Mouse (Mus musculus) spleen, postnatal 10 days (tissue): Measurements from ENCODE around the gene Rnpepl1.

Experiments used
- DNase-seq, 2 experiments: peaks; one replicate each; pipeline ENCODE4 v3.0.0; 2021 to 2022; ENCODE audit warnings: low spot score in 2 of 2

The Rnpepl1 gene

DNA sequence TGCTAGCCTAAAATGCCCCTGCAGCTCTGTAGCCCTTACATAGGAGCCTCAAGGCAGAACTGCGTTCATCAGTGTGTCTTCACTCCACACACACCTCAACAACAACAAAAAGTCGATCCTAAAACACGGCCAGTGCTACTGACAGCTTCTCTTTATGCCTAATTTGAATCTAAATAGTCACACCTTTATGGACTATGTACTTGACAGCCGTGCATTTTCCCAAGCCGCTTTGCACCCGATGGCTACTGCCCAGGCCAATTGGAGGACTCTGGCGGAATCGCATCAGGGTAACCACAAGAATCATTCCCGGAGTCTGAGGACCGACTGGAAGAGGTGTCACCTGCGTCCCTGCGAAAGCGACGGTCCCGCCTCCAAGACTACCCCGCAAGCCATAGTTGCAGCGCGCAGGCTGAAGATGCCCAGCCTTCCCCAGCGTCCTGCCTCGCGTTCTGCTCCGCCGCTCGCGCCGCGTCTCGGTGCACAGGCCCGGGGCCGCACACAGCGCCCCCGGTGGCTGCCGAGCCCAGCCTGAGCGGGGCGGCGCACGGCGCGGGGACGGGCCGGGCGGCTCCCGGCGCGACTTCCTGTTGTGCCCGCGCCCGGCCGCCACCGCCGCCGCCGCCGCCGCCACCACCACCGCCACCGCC is at the start of gene Rnpepl1:
Gene Rnpepl1 (plus strand): TSS at position 545 of the 647 bp plus-strand sequence.
- peak; percentile 77 to 86 for DNase-seq

DNA sequence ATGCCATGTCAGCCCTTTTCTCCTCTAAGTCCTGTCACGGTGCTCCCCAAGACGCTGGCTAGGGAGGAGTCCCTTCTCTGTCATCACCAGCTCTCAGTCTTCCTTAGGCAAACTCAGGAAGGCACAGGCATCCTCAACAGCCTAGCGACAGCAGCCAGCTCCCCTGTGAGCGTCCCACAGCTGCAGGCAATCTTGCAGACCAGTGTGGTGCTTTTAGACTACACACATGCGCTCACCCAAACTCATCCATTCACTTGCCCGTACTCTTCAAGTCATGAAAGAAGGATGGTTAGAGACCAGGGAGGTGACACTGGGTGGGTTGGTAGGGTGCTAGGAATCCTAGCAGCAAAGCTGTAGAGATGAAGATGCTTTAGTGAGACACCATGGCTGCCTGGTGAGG is 49.1 kb upstream of the Rnpepl1 start:
- DNase-seq, result no peak

DNA sequence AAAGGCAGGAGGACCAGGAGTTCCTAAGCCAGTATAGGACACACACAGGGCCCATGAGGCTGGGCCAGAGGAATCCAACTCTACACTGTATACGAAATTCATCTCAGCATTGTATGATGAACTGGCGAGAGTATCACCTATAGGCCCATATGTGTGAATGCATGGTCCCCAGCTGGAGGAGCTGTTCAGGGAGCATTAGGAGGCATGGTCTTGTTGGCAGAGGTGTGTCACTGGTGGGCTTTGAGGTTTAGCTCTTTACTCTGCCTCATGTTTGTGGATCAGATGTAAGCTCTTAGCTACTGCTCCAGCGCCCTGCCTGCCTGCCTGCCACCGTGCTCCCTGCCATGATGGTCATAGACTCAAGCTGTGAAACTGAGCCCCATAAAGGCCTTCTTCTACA is 47.3 kb upstream of the Rnpepl1 start:
- DNase-seq, result no peak

DNA sequence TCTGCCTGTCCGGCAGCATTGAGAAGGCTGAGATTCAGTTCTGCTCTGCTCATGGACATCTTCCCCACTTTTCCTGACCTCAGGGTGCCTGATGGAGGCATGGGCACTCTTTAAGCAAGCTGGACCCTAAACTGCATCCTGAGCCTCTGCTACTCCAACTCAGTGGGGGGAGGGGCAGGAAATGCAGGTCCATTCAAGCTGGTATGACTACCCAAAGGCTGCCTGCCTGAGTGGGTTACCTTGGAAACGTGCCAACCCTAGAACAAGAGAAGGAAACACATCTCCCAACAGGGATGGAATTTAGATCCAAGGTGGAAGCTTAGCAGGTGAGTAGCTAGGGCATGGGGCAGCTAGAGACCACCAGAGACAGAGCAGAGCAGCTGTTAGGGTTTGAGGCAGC is 44.4 kb upstream of the Rnpepl1 start:
- DNase-seq, result no peak

DNA sequence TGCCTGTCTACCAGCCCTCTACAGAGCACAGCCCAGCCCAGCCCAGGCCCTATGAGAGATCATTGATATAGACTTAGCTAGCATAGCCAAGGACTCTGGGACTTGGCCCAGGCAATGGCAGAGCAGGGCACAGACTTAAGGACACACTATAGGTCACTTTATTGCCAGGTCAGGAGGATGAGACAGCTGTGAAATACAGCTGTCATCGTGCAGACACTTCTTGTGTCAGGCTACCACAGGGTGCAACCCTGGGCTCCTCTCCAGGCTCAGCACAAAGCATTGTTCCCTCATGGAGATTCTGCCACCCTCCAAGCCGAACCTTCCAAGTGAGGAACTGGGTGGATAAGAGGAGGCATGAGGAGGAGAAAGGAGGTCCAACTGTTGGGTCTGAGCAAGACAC is 40.6 kb upstream of the Rnpepl1 start:
- no peak for DNase-seq

DNA sequence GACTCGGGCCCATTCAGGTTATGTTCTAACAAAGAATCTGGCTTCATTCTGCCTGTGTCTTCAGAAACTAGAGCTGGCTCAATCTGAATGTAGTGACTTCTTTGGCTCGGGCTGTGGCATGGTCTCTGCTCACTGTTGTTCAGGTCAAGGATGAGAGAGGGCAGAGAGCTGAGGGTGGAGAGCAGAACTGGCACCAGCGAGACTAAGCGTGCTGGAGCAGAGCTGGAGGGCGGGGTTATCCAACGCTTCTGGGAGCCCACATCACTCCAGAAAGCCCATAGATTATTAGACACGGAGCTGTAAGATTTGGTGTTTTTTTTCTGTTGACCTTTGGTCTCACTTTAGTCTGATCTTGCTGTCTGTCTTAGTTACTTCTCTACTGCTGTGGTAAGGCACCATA is 37.9 kb upstream of the Rnpepl1 start:
- DNase-seq, result no peak

DNA sequence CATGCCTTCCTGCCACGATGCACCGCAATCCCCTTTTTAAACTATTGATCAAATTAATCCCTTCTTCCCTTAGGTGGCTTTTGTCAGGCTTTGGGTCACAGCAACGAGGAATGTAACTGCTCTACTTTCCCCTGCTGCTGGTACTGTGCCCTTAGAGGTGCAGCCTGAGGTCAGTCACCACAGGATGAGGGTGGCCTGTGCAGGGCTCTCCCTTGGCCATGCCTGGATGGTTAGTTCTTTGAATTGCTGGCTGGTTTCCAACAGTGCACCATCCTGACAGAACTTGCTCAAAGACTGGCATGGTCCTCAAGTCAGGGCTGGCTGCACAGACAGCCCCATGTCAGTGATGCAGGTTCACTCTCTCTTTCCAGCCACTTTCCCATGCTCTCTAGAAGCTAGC is 36.6 kb upstream of the Rnpepl1 start:
- no peak for DNase-seq

DNA sequence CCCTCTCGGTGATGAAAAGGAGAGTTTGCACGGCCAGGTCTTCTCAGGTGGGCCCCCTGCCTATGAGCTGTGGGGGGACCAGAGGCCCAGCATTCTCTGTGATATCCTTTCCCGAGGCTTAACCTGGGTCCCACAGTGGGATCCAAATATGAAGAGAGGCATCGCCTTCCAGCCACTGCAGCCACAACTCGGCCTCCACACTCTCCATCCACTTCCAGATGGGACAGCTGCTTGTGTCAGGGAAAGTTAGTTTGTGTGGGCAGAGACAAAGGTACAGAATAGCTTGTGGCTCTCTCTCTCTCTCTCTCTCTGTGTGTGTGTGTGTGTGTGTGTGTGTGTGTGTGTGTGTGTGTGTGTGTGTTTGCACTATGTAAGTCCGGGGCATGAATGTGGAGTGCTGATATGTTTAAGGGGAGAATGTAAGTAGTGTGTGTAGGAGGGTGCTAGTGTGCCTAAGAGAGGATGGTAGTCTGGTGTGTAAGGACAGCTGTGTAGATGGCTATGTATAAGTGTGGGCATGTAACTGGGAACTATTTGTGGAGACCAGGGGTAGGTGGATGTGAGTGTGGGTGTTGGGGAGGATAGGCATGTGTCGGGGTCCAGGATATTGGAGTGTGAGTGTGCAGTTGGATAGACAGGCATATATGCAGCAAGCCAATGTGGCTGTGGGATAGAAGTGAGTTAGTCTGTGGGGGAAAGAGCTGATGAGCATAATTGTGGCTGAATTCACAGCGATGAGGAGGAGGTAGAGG is 35.0 kb upstream of the Rnpepl1 start:
- no peak for DNase-seq

GRCm38 (mm10) chr1:92877431-92877978 is 33.1 kb upstream of the Rnpepl1 start:
- no peak for DNase-seq

DNA sequence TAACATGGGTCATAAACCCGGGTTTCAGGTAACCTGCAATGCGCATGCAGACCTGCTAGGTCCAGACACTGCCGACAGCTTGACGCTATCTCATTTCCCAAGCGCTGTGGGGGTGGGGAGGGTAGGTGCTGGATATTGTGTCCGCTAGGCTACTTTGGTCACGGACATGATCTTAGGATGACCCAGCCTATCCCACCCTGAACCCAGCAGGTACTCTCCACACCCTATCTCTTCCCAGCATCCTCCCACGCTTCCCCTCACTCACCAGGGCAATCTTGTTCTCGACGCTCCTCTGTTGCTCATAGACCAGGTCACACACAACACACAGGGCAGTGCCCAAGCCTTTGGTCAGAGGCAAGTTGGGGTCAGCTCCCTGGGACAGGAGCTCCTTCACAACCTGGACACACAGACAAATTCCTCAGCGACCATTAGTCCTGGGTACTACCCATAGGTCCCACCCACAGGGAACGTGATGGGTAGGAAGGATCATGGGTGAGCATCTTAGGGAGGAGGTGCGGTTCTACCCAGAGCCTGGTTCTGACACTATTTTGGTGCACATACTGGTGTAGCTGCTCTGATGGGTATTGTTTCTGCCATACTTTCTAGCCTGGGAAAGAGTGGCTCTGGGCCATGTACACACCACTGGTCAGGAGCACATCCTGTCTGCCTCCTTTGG is 32.4 kb upstream of the Rnpepl1 start:
- no peak for DNase-seq

- DNase-seq, result no peak
These were observed 31.3 kb upstream of the Rnpepl1 start for GRCm38 (mm10) chr1:92879266-92879665.

DNA sequence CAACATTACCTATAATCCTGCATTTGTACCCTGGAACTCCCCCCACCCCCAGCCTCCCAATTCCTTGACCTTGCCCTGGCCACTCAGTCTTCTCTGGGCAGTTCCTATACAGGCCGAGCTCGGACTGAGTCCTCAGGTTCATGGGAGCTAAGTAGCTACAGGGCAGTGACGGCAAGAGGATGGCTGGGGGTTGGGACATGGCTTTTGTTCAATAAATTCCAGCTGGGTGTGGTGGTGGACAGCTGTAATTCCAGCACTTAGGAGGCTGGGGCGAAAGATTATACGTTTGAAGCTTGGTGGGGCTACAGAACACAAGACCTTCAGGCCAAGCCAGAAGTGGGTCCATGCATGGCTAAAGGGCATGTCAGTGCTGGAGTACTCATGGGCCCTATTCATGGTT is 30.5 kb upstream of the Rnpepl1 start:
- DNase-seq, result no peak

DNA sequence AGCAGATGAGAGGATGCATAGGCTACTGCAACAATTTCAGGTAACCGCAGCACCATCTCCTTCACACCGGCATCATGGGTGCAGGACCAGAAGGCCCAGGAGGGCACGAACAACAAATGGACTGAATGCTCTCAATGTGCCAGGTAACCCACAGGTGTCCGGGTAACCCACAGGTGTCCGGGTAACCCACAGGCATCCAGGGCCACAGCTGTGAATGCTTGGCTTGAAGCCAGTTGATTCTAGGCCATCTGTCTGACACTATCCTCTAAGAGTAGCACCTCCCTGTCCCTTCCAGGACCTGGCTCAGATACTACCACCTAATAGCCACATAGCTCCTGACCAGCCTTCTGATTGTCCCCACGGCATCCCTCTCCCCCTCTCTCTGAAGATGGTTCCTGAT is 28.6 kb upstream of the Rnpepl1 start:
- no peak for DNase-seq

DNA sequence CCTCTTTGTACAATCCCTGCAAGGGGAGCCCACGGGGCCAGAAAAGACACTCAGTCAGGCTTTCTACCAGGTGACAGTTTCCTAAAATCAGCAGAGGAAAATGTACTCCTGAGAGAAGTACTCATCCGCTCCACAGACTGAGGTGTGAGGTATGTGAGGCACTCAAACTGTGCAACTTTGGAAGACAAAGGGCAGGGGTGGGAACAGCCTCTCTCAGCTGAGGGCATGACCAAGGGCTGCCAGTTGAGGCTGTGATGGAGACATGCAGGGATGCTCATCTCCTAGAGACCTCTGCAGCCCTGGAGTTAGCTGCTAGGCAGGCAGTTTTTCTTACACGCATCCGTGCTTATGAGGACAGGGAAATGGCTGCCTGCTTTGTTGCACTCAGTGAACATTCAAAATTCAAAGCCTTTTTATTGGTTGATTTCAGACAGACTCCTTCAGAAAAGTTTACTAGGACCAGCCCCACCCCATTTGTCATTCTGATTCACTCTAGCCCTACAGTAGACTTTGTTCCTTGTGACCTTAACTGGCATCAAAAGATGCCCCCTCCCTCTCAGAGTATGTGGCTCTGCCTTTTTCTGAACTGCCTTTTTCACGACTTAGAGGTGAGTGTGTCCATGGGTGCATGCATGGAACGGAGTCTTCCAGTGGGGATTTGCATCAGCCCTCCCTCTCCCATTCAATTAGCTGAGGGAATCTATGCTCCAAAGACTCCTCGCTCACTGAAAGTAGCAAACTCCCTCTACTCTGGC is 21.5 kb upstream of the Rnpepl1 start:
- DNase-seq, result no peak

DNA sequence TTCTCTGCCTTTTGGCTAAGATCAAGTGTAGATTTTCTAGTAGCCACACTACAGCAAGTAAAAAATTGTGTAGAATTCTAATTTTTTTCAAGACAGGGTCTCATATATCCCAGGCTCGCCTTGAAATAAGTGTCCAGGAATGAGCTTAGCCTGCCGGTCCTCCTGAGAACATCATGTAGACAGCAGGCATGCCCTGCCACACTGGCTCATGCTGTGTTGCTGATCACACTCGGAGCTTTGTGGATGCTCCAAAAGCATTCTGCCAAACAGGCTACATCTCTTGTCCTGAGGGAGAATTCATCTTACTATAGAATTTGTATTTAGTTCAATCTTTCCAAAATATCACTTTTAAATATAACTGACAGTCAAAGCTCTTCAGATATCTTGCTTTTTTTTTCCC is 17.8 kb upstream of the Rnpepl1 start:
- DNase-seq, result no peak

GRCm38 (mm10) chr1:92893896-92894295 is 16.7 kb upstream of the Rnpepl1 start:
- DNase-seq, result no peak

GRCm38 (mm10) chr1:92895089-92895488 is 15.5 kb upstream of the Rnpepl1 start:
- peak; percentile 39 to 76 for DNase-seq

- peak in 1 of 2 experiments; percentile 50 for DNase-seq
These were observed 7.8 kb upstream of the Rnpepl1 start, which contains the start of gene Ankmy1 for GRCm38 (mm10) chr1:92902786-92903185. Gene Ankmy1 (minus strand): TSS chr1:92902906.

DNA sequence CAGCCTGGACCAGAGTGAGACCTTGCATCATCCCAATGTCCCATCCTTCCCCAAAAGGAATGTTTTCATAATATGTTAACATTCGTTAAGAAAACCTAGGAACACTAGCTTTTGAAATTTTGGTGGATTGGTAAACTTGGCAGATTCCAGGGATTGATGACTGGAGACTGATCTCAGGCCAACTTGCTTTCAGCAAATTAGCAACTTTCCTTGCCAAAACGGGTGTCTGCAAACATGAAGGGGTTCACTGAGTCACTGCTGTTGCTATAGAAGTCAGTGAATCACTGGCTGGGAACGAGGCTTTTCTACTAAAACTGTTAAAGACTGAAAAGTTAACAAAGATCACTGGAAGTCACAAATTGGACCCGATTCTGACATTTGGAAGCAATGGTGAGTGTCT is 7.0 kb upstream of the Rnpepl1 start:
- no peak for DNase-seq

- no peak for DNase-seq
These were observed 4.8 kb upstream of the Rnpepl1 start for GRCm38 (mm10) chr1:92905703-92906310.
